8 mouse cellular contexts compared by ENCODE assay signal in genomic region chr5:107289234-107289764, GRCm38 (mm10). TPM values are rescaled to one million over a fixed set of nuclear protein-coding genes. Genes with fewer than 3 reads are reported as not detected.
DNase-seq lines count a peak whose midpoint lies in the region; ATAC-seq and TF ChIP-seq lines count a peak whose summit lies in the region.

Tgfbr3 (minus strand) TSS chr5:107289629.

- no peaks in the 10 kb centered on the region for H3K36me3 ChIP-seq in ES-Bruce4 (ENCODE audit: control insufficient read depth, insufficient read depth, low read length, poor library complexity, severe bottlenecking)
- no peaks in the 10 kb centered on the region for H3K36me3 ChIP-seq in forebrain, embryonic 14.5 days (ENCODE audit: control insufficient read depth, insufficient read depth, low read length)
- no peaks in the 10 kb centered on the region for H3K36me3 ChIP-seq in neural tube, embryonic 15.5 days

- no peak for TF ChIP-seq POLR2A in ES-Bruce4 (IDR thresholded peaks at IDR 0.05; ENCODE audit: insufficient read depth, low read length)

- H3K4me2 ChIP-seq in forebrain, embryonic 14.5 days (ENCODE audit: low read length) = peak within 1 kb of the TSS; percentile 100
- peak within 1 kb of the TSS; percentile 87 for H3K4me2 ChIP-seq in neural tube, embryonic 15.5 days

- peak within 1 kb of the TSS; percentile 88 for H3K4me3 ChIP-seq in ES-Bruce4 (ENCODE audit: low read depth, low read length)
- H3K4me3 ChIP-seq in forebrain, embryonic 14.5 days (ENCODE audit: low read depth, low read length) = peak within 1 kb of the TSS; percentile 61
- peak within 1 kb of the TSS; percentile 69 for H3K4me3 ChIP-seq in neural tube, embryonic 15.5 days (replicated peaks)

- no peak for TF ChIP-seq CTCF in ES-Bruce4 (IDR thresholded peaks at IDR 0.05; ENCODE audit: low read depth, low read length)

- no peaks in the 10 kb centered on the region for H3K4me1 ChIP-seq in ES-Bruce4 (ENCODE audit: control insufficient read depth, insufficient read depth, low read length)
- no peaks in the 10 kb centered on the region; the same call in 1 of the 2 replicates for H3K4me1 ChIP-seq in forebrain, embryonic 14.5 days (ENCODE audit: control insufficient read depth, insufficient read depth, low read length)
- peaks cover 18% of the 10 kb centered on the region for H3K4me1 ChIP-seq in neural tube, embryonic 15.5 days

- peak within 1 kb of the TSS; percentile 61 for H3K9ac ChIP-seq in ES-Bruce4 (ENCODE audit: low read depth, poor library complexity, severe bottlenecking)
- H3K9ac ChIP-seq in forebrain, embryonic 14.5 days (ENCODE audit: low read length) = peak within 1 kb of the TSS; percentile 65
- peak within 1 kb of the TSS; percentile 70 for H3K9ac ChIP-seq in neural tube, embryonic 15.5 days (replicated peaks)

- no peaks in the 10 kb centered on the region for H3K9me3 ChIP-seq in ES-Bruce4 (replicated peaks; ENCODE audit: control insufficient read depth, insufficient read depth, low read length, poor library complexity, severe bottlenecking)
- no peaks in the 10 kb centered on the region for H3K9me3 ChIP-seq in forebrain, embryonic 14.5 days (replicated peaks; ENCODE audit: control insufficient read depth, low read length)
- no peaks in the 10 kb centered on the region for H3K9me3 ChIP-seq in neural tube, embryonic 15.5 days (replicated peaks)

- no peak within 1 kb of the TSS for H3K27ac ChIP-seq in ES-Bruce4 (ENCODE audit: insufficient read depth, low read length)
- no peak within 1 kb of the TSS for H3K27ac ChIP-seq in forebrain, embryonic 14.5 days (ENCODE audit: low read depth, low read length)
- peak within 1 kb of the TSS; percentile 79 for H3K27ac ChIP-seq in neural tube, embryonic 15.5 days (replicated peaks)

- peak; percentile 90 for ATAC-seq in forebrain, embryonic 14.5 days
- peak; percentile 93 for ATAC-seq in neural tube, embryonic 15.5 days (ENCODE audit: low FRiP score)

- WGBS in forebrain, embryonic 14.5 days = under 1% methylated on average over 35 of the region's 54 CpGs
- WGBS in neural tube, embryonic 15.5 days = 1% methylated on average over 44 of the region's 54 CpGs

- peak; percentile 53 for DNase-seq in c-Kit-positive CD71-positive TER-119-positive erythroid progenitor cells, embryonic 14.5 days (ENCODE audit: low spot score)
- DNase-seq in forebrain, embryonic 14.5 days (ENCODE audit: low spot score) = peak; percentile 84
- DNase-seq in heart, postnatal 10 days = peak; percentile 90 to 92
- peak; percentile 91 to 94 for DNase-seq in kidney, postnatal 4 days
- DNase-seq in lung, adult 18-20 months = peak; percentile 85 to 89
- peak; percentile 69 for DNase-seq in testis, postnatal 14 days (ENCODE audit: low spot score)

- TF ChIP-seq EP300 in ES-Bruce4 (IDR thresholded peaks at IDR 0.05; ENCODE audit: insufficient read depth, low read depth, low read length) = no peak

- peaks cover 8% of the 10 kb centered on the region for H3K27me3 ChIP-seq in ES-Bruce4 (ENCODE audit: control insufficient read depth, insufficient read depth, low read length, poor library complexity, severe bottlenecking)
- peaks cover 49% of the 10 kb centered on the region for H3K27me3 ChIP-seq in forebrain, embryonic 14.5 days (replicated peaks; ENCODE audit: control insufficient read depth, insufficient read depth, low read length)
- peaks cover 8% of the 10 kb centered on the region; the same call in 1 of the 2 replicates for H3K27me3 ChIP-seq in neural tube, embryonic 15.5 days (replicated peaks)

- intact Hi-C loops in heart, postnatal 10 days (cut with DNase I) = loop anchor here (2.0 to 5.0 kb wide), 6 partner anchors 32 to 292 kb away; no protein-coding TSS in a partner anchor

RNA-seq across cellular contexts. Expression of gene Tgfbr3, which starts in this region (rescaled TPM):
- polyA plus RNA-seq in ES-Bruce4 (2011; ENCODE audit: insufficient read depth, insufficient read length, low read depth, missing spikeins) = 6.6 and 8.8 TPM in 2 replicates
- 2.2 and 3.5 TPM in 2 replicates for polyA plus RNA-seq in forebrain, embryonic 14.5 days (2014; fragmentation: Nextera tagmentation; extraction: Ambion mirVana)
- 10 to 100 TPM; 42.6 to 52.0 TPM for total RNA-seq in heart, postnatal 10 days (2021)
- 6.6 and 10.1 TPM in 2 replicates for polyA plus RNA-seq in neural tube, embryonic 15.5 days (2015; fragmentation: Nextera tagmentation; extraction: Ambion mirVana)
